Mouse (Mus musculus) spleen, adult 2 months (tissue): ENCODE measurements at regions not wholly inside any gene's neighbourhood (a gene's known extent, or its start where the extent isn't known, plus 50 kb on each side); places are given as distances from the start of the nearest gene placed in this dataset.

Experiments
- DNase-seq, 2 experiments: peaks; one replicate each; pipeline versions ENCODE4 v3.0.0 to v3.0.0-alpha.2; 2012 to 2021; ENCODE audit warnings: low spot score in 2 of 2, low read depth in 1 of 2
- H3K27ac ChIP-seq: fragments of 200-500 bp; 2 replicates; pipeline ENCODE4 v1.5.1; 2012; ENCODE audit warnings: low read length, inconsistent platforms; ENCODE audit not compliant: insufficient read depth
- H3K27me3 ChIP-seq: fragments of 200-500 bp; 2 replicates; pipeline ENCODE4 v1.6.1; 2012; ENCODE audit warnings: mild to moderate bottlenecking, moderate library complexity, low read length, inconsistent platforms; ENCODE audit not compliant: control insufficient read depth, insufficient read depth
- H3K36me3 ChIP-seq: fragments of 200-500 bp; 2 replicates; pipeline ENCODE4 v1.6.1; 2012; ENCODE audit warnings: mild to moderate bottlenecking, low read length, inconsistent platforms; ENCODE audit not compliant: control insufficient read depth, insufficient read depth
- H3K4me1 ChIP-seq: fragments of 200-500 bp; 2 replicates; pipeline ENCODE4 v1.6.1; 2011; ENCODE audit warnings: inconsistent platforms; ENCODE audit not compliant: control insufficient read depth, insufficient read depth, insufficient read length
- H3K4me3 ChIP-seq: fragments of 200-500 bp; 2 replicates; pipeline ENCODE4 v1.5.1; 2011; ENCODE audit warnings: mild to moderate bottlenecking, inconsistent platforms; ENCODE audit not compliant: insufficient read depth, insufficient read length; ENCODE audit errors: extremely low read depth
- CTCF ChIP-seq: fragments of 200-500 bp; IDR thresholded peaks from 2 replicates; pipeline ENCODE4 v1.5.1; 2011; ENCODE audit warnings: mild to moderate bottlenecking, inconsistent platforms; ENCODE audit not compliant: insufficient read depth, insufficient read length, insufficient replicate concordance; ENCODE audit errors: extremely low read depth
- POLR2A ChIP-seq: fragments of 200-500 bp; IDR thresholded peaks from 2 replicates; pipeline ENCODE4 v1.6.1; 2011; ENCODE audit warnings: low read depth, low read length, inconsistent platforms
- WGBS: fragments of 180-500 bp; shearing (Covaris S2); methylation state at CpG from one replicate; pipeline ENCODE4 v1.1.7; 2018; 5-methylcytosine and 5-hydroxymethylcytosine counted together

DNA sequence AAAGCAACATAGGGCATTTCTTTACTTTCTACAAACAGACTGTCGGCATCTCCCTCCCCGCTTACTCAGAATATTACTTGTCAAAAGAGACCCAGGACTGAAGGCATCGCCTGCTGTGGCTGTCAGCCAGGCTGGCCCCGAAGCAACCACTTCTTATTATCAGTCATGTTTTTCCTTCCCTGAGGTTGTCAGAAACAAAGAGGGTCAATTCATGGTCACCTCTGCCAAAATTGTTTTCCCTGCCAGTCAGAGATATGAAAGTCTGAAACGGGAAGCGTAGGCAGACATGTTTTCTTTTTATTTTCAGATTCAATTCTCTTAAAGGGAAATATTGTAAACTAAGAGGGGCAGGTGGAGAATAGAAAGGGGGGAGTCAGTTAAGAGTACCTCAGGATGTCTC, 425.8 kb downstream of the Lrig3 start:
- H3K27me3 ChIP-seq, result no peaks in the 10 kb centered on the region
- 72% methylated on average over 6 of the region's 6 CpGs for WGBS
- no peak for TF ChIP-seq CTCF

GRCm38 (mm10) chr10:126386430-126386829, 420.5 kb downstream of the Lrig3 start:
- Histone ChIP-seq H3K27me3 (no peaks in the 10 kb centered on the region), H3K4me3 (no peak overlapping the region), H3K4me1 (no peaks in the 10 kb centered on the region), H3K36me3 (no peaks in the 10 kb centered on the region), H3K27ac (no peak overlapping the region)
- no peak for TF ChIP-seq POLR2A
- no peak for TF ChIP-seq CTCF
- no peak for DNase-seq
- 84% methylated on average over 3 of the region's 3 CpGs for WGBS

More for the DNA sequence above, 425.8 kb downstream of the Lrig3 start:
- Histone ChIP-seq H3K27ac (no peak overlapping the region), H3K4me3 (no peak overlapping the region), H3K36me3 (no peaks in the 10 kb centered on the region), H3K4me1 (no peaks in the 10 kb centered on the region)
- no peak for DNase-seq

DNA sequence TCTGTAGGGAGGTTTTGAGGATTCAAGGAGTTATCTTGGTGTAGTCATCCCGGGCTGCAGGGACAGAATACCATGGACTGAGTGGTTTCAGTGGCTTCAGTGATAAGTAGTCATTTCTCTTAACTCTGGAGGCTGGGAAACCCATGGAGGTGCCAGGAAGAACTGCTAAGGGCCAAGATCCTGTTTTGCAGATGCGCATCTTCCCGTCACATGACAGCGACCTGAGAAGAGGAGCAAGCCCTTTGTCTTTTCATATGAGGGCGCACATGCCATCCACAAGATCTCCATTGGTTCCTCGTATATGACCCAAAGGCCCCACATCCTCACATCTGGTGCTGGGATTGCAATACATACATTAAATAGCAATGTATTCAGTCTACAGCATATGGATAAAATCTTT, 419.7 kb downstream of the Lrig3 start:
- Histone ChIP-seq H3K4me1 (no peaks in the 10 kb centered on the region), H3K27ac (no peak overlapping the region), H3K27me3 (no peaks in the 10 kb centered on the region), H3K4me3 (no peak overlapping the region), H3K36me3 (no peaks in the 10 kb centered on the region)
- 89% methylated on average over 6 of the region's 6 CpGs for WGBS
- no peak for TF ChIP-seq POLR2A
- no peak for TF ChIP-seq CTCF
- no peak for DNase-seq

GRCm38 (mm10) chr10:126380381-126380780, 414.4 kb downstream of the Lrig3 start:
- no peaks in the 10 kb centered on the region for H3K27me3 ChIP-seq
- no peak overlapping the region for H3K4me3 ChIP-seq
- TF ChIP-seq CTCF, result no peak
- no peak for TF ChIP-seq POLR2A
- no peaks in the 10 kb centered on the region for H3K4me1 ChIP-seq
- no peaks in the 10 kb centered on the region for H3K36me3 ChIP-seq
- DNase-seq, result no peak
- WGBS, result 87% methylated on average over 2 of the region's 2 CpGs
- no peak overlapping the region for H3K27ac ChIP-seq

GRCm38 (mm10) chr10:126379239-126379638, 413.3 kb downstream of the Lrig3 start:
- no peaks in the 10 kb centered on the region for H3K27me3 ChIP-seq
- no peak overlapping the region for H3K4me3 ChIP-seq
- 55% methylated on average over 6 of the region's 6 CpGs for WGBS
- TF ChIP-seq POLR2A (no peak), CTCF (no peak)
- no peak for DNase-seq
- no peaks in the 10 kb centered on the region for H3K36me3 ChIP-seq
- H3K27ac ChIP-seq, result no peak overlapping the region
- H3K4me1 ChIP-seq, result no peaks in the 10 kb centered on the region

- 86% methylated on average over 6 of the region's 6 CpGs for WGBS
- H3K4me1 ChIP-seq, result peaks cover 2% of the 10 kb centered on the region; the same call in 1 of the 2 replicates
Observed at GRCm38 (mm10) chr10:126373906-126374305, 407.9 kb downstream of the Lrig3 start.

DNA sequence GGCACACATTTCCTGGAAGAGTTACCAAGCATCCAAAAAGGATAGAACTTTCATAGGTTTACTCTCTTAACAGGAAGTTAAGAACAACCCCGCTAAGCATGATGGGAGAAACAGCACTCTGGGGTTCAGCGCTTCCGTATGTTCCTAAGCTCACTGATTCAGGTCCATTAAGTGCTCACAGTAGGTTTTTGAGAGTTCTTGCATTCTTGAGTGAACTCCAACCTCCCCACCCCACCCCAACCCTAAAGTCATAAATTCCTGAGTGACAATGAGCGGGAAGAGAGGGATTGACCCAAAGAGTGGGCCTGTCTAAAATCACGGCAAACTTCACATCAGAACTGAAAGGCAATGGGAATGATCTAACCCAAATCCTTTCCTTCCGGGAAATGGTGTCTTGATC, 405.9 kb downstream of the Lrig3 start:
- Histone ChIP-seq H3K27ac (no peak overlapping the region), H3K4me3 (no peak overlapping the region), H3K27me3 (no peaks in the 10 kb centered on the region), H3K36me3 (no peaks in the 10 kb centered on the region), H3K4me1 (peaks cover 2% of the 10 kb centered on the region; the same call in 1 of the 2 replicates)
- 89% methylated on average over 6 of the region's 6 CpGs for WGBS
- no peak for DNase-seq
- TF ChIP-seq POLR2A, result no peak
- no peak for TF ChIP-seq CTCF

More at GRCm38 (mm10) chr10:126373906-126374305, 407.9 kb downstream of the Lrig3 start:
- TF ChIP-seq POLR2A (no peak), CTCF (no peak)
- no peak overlapping the region for H3K4me3 ChIP-seq
- H3K36me3 ChIP-seq, result no peaks in the 10 kb centered on the region
- no peak overlapping the region for H3K27ac ChIP-seq
- H3K27me3 ChIP-seq, result no peaks in the 10 kb centered on the region
- no peak for DNase-seq

GRCm38 (mm10) chr10:126349076-126349475, 383.1 kb downstream of the Lrig3 start:
- H3K4me3 ChIP-seq, result no peak overlapping the region
- no peak overlapping the region for H3K27ac ChIP-seq
- no peaks in the 10 kb centered on the region for H3K4me1 ChIP-seq
- WGBS, result 85% methylated on average over 11 of the region's 11 CpGs
- TF ChIP-seq POLR2A (no peak), CTCF (no peak)
- H3K36me3 ChIP-seq, result no peaks in the 10 kb centered on the region
- H3K27me3 ChIP-seq, result no peaks in the 10 kb centered on the region
- DNase-seq, result no peak
